Mouse (Mus musculus): ENCODE measurements around the gene Rnft1. TPM values are rescaled to one million over a fixed set of nuclear protein-coding genes. Genes with fewer than 3 reads are reported as not detected.

Gene Rnft1
- total and polyA plus RNA-seq, 3 experiments = 7.3 to 21.9 (median 20.5) TPM

DNA sequence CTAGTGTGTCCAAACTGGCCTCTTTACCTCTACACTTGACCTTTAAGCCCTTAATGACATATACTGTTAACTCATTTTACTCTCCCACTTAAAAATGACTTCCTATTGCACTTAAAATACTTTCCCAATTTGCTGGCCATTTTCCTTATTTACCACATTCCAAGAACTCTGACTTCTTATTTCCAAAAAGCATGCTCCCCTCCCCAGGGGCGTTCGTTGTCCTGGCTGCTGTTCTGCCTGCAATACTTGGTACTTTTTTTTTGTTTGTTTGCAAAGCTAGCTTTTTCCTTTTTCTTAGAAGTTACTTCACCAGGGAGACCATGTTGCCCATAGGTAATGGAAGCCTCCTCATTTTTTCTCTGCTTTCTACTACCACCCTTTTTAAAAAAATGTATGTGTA lies 18.7 kb downstream of the Rnft1 start:
- Histone ChIP-seq H3K27me3 (ENCODE audit: insufficient read depth, low read length) (no peaks in the 10 kb centered on the region), H3K36me3 (replicated peaks) (peaks cover 66% of the 10 kb centered on the region), H3K4me3 (ENCODE audit: low read depth, low read length) (no peak overlapping the region), H3K4me1 (ENCODE audit: insufficient read depth, low read depth, low read length) (peaks cover 8% of the 10 kb centered on the region; the same call in 1 of the 2 replicates), H3K9me3 (replicated peaks) (no peaks in the 10 kb centered on the region)
- no peak for TF ChIP-seq TAL1 (conservative IDR thresholded peaks at IDR 0.05; ENCODE audit: low read depth, low read length)
- no peak for TF ChIP-seq POLR2AphosphoS5 (IDR thresholded peaks at IDR 0.05; ENCODE audit: insufficient replicate concordance, low read depth, low read length)
- TF ChIP-seq GATA2 (IDR thresholded peaks at IDR 0.05; ENCODE audit: borderline replicate concordance, low read depth, low read length) = no peak
- TF ChIP-seq GATA1 (IDR thresholded peaks at IDR 0.05; ENCODE audit: borderline replicate concordance, low read length) = no peak
- TF ChIP-seq CTCF (IDR thresholded peaks at IDR 0.05; ENCODE audit: low read depth, low read length) = no peak
- ATAC-seq (ENCODE audit: extremely low read depth, insufficient number of reproducible peaks, low FRiP score, poor library complexity, severe bottlenecking) (no peak), DNase-seq (ENCODE audit: low spot score) (no peak)

- Histone ChIP-seq H3K9me3 (replicated peaks) (no peaks in the 10 kb centered on the region), H3K4me1 (ENCODE audit: insufficient read depth, low read depth, low read length) (peaks cover 5% of the 10 kb centered on the region; the same call in 1 of the 2 replicates), H3K36me3 (replicated peaks) (peaks cover 83% of the 10 kb centered on the region), H3K4me3 (ENCODE audit: low read depth, low read length) (no peak overlapping the region), H3K27me3 (ENCODE audit: insufficient read depth, low read length) (no peaks in the 10 kb centered on the region)
- ATAC-seq (ENCODE audit: extremely low read depth, insufficient number of reproducible peaks, low FRiP score, poor library complexity, severe bottlenecking) = no peak
- no peak for TF ChIP-seq POLR2AphosphoS5 (IDR thresholded peaks at IDR 0.05; ENCODE audit: insufficient replicate concordance, low read depth, low read length)
- TF ChIP-seq TAL1 (conservative IDR thresholded peaks at IDR 0.05; ENCODE audit: low read depth, low read length) = no peak
- TF ChIP-seq CTCF (IDR thresholded peaks at IDR 0.05; ENCODE audit: low read depth, low read length) = no peak
- TF ChIP-seq GATA2 (IDR thresholded peaks at IDR 0.05; ENCODE audit: borderline replicate concordance, low read depth, low read length) = no peak
- TF ChIP-seq GATA1 (IDR thresholded peaks at IDR 0.05; ENCODE audit: borderline replicate concordance, low read length) = no peak
- DNase-seq (ENCODE audit: low spot score) = no peak
Measured at GRCm38 (mm10) chr11:86507334-86507733, 22.9 kb downstream of the Rnft1 start.

- Histone ChIP-seq H3K27me3 (ENCODE audit: insufficient read depth, low read length) (no peaks in the 10 kb centered on the region), H3K4me1 (ENCODE audit: insufficient read depth, low read depth, low read length) (peaks cover 5% of the 10 kb centered on the region; the same call in 1 of the 2 replicates), H3K9me3 (replicated peaks) (no peaks in the 10 kb centered on the region), H3K4me3 (ENCODE audit: low read depth, low read length) (no peak overlapping the region), H3K36me3 (replicated peaks) (peaks cover 82% of the 10 kb centered on the region)
- TF ChIP-seq GATA1 (IDR thresholded peaks at IDR 0.05; ENCODE audit: borderline replicate concordance, low read length) (no peak), CTCF (IDR thresholded peaks at IDR 0.05; ENCODE audit: low read depth, low read length) (no peak), GATA2 (IDR thresholded peaks at IDR 0.05; ENCODE audit: borderline replicate concordance, low read depth, low read length) (no peak), POLR2AphosphoS5 (IDR thresholded peaks at IDR 0.05; ENCODE audit: insufficient replicate concordance, low read depth, low read length) (no peak), TAL1 (conservative IDR thresholded peaks at IDR 0.05; ENCODE audit: low read depth, low read length) (no peak)
- DNase-seq (ENCODE audit: low spot score) (no peak), ATAC-seq (ENCODE audit: extremely low read depth, insufficient number of reproducible peaks, low FRiP score, poor library complexity, severe bottlenecking) (no peak)
Measured at GRCm38 (mm10) chr11:86507991-86508390, 23.5 kb downstream of the Rnft1 start.

GRCm38 (mm10) chr11:86516620-86517019 lies 32.2 kb downstream of the Rnft1 start:
- peaks cover 78% of the 10 kb centered on the region for H3K36me3 ChIP-seq (replicated peaks)
- ATAC-seq (ENCODE audit: extremely low read depth, insufficient number of reproducible peaks, low FRiP score, poor library complexity, severe bottlenecking) (no peak), DNase-seq (ENCODE audit: low spot score) (no peak)
- no peak overlapping the region for H3K4me3 ChIP-seq (ENCODE audit: low read depth, low read length)
- TF ChIP-seq GATA1 (IDR thresholded peaks at IDR 0.05; ENCODE audit: borderline replicate concordance, low read length) (no peak), TAL1 (conservative IDR thresholded peaks at IDR 0.05; ENCODE audit: low read depth, low read length) (no peak), POLR2AphosphoS5 (IDR thresholded peaks at IDR 0.05; ENCODE audit: insufficient replicate concordance, low read depth, low read length) (no peak), CTCF (IDR thresholded peaks at IDR 0.05; ENCODE audit: low read depth, low read length) (no peak), GATA2 (IDR thresholded peaks at IDR 0.05; ENCODE audit: borderline replicate concordance, low read depth, low read length) (no peak)
- H3K9me3 ChIP-seq (replicated peaks) = no peaks in the 10 kb centered on the region
- no peaks in the 10 kb centered on the region for H3K27me3 ChIP-seq (ENCODE audit: insufficient read depth, low read length)
- no peaks in the 10 kb centered on the region for H3K4me1 ChIP-seq (ENCODE audit: insufficient read depth, low read depth, low read length)

- no peak for ATAC-seq (ENCODE audit: extremely low read depth, insufficient number of reproducible peaks, low FRiP score, poor library complexity, severe bottlenecking)
- Histone ChIP-seq H3K9me3 (replicated peaks) (no peaks in the 10 kb centered on the region), H3K4me3 (ENCODE audit: low read depth, low read length) (no peak overlapping the region), H3K4me1 (ENCODE audit: insufficient read depth, low read depth, low read length) (no peaks in the 10 kb centered on the region), H3K27me3 (ENCODE audit: insufficient read depth, low read length) (no peaks in the 10 kb centered on the region), H3K36me3 (replicated peaks) (peaks cover 78% of the 10 kb centered on the region)
- DNase-seq (ENCODE audit: low spot score) = no peak
- TF ChIP-seq CTCF (IDR thresholded peaks at IDR 0.05; ENCODE audit: low read depth, low read length) = no peak
- TF ChIP-seq GATA1 (IDR thresholded peaks at IDR 0.05; ENCODE audit: borderline replicate concordance, low read length) = no peak
- no peak for TF ChIP-seq GATA2 (IDR thresholded peaks at IDR 0.05; ENCODE audit: borderline replicate concordance, low read depth, low read length)
- no peak for TF ChIP-seq POLR2AphosphoS5 (IDR thresholded peaks at IDR 0.05; ENCODE audit: insufficient replicate concordance, low read depth, low read length)
- TF ChIP-seq TAL1 (conservative IDR thresholded peaks at IDR 0.05; ENCODE audit: low read depth, low read length) = no peak
Measured at GRCm38 (mm10) chr11:86517229-86517628, 32.8 kb downstream of the Rnft1 start.

DNA sequence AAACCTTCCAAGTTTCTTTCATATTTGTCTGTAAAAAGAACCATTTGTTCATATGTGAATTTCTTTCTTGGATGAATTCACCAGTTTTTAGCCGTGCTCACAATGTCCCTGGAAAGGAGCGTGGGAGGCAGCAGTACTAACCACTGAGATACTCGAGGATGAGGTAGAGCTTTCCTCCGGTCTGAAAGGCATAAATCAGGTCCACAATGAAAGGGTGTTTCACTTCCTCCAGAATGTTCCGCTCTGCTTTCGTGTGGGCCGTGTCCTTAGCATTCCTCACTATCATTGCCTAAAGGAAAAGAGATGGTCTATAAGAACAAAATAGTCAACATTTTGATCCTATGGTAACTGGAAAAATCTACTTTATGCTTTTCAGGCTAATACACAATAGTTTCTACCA lies 35.3 kb downstream of the Rnft1 start:
- DNase-seq (ENCODE audit: low spot score) = no peak
- peaks cover 87% of the 10 kb centered on the region for H3K36me3 ChIP-seq (replicated peaks)
- ATAC-seq (ENCODE audit: extremely low read depth, insufficient number of reproducible peaks, low FRiP score, poor library complexity, severe bottlenecking) = no peak

More for the DNA sequence above, 35.3 kb downstream of the Rnft1 start:
- Histone ChIP-seq H3K4me3 (ENCODE audit: low read depth, low read length) (no peak overlapping the region), H3K27me3 (ENCODE audit: insufficient read depth, low read length) (no peaks in the 10 kb centered on the region), H3K9me3 (replicated peaks) (no peaks in the 10 kb centered on the region), H3K4me1 (ENCODE audit: insufficient read depth, low read depth, low read length) (no peaks in the 10 kb centered on the region)
- TF ChIP-seq GATA1 (IDR thresholded peaks at IDR 0.05; ENCODE audit: borderline replicate concordance, low read length) (no peak), POLR2AphosphoS5 (IDR thresholded peaks at IDR 0.05; ENCODE audit: insufficient replicate concordance, low read depth, low read length) (no peak), TAL1 (conservative IDR thresholded peaks at IDR 0.05; ENCODE audit: low read depth, low read length) (no peak), CTCF (IDR thresholded peaks at IDR 0.05; ENCODE audit: low read depth, low read length) (no peak), GATA2 (IDR thresholded peaks at IDR 0.05; ENCODE audit: borderline replicate concordance, low read depth, low read length) (no peak)

Measured in G1E (cell line).